Mouse (Mus musculus): ENCODE data around the gene Mprip. TPM values are rescaled to one million over a fixed set of nuclear protein-coding genes. Genes with fewer than 3 reads are reported as not detected.
"Not testable (repeated sequence)": the region's sequence is repeated elsewhere in the genome, so short reads cannot be mapped to it uniquely, and the experiment has no call there.

The Mprip gene
- polyA plus RNA-seq (2015; fragmentation: Nextera tagmentation; extraction: Ambion mirVana) = 75.3 and 78.2 TPM in 2 replicates

- H3K4me2 ChIP-seq = peak within 1 kb of the TSS; percentile 65
- 78% methylated on average over 3 of the region's 3 CpGs for WGBS
- H3K36me3 ChIP-seq = no peaks in the 10 kb centered on the region
- peak within 1 kb of the TSS; percentile 68 for H3K4me3 ChIP-seq (replicated peaks)
- ATAC-seq (ENCODE audit: insufficient read depth, low FRiP score, low read depth) = no peak
- H3K9ac ChIP-seq = peak within 1 kb of the TSS; percentile 14
- no peaks in the 10 kb centered on the region for H3K9me3 ChIP-seq
- no peaks in the 10 kb centered on the region for H3K27me3 ChIP-seq (replicated peaks)
- peaks cover 24% of the 10 kb centered on the region for H3K4me1 ChIP-seq
- peak within 1 kb of the TSS; percentile 67 for H3K27ac ChIP-seq
Observed at GRCm38 (mm10) chr11:59661005-59661404, at the start of gene Mprip. Gene Mprip, plus strand, starts transcription at chr11:59661305.

- H3K9ac ChIP-seq = no peak overlapping the region
- H3K27me3 ChIP-seq (replicated peaks) = no peaks in the 10 kb centered on the region
- H3K36me3 ChIP-seq = no peaks in the 10 kb centered on the region
- no peaks in the 10 kb centered on the region for H3K9me3 ChIP-seq
- H3K4me1 ChIP-seq = no peaks in the 10 kb centered on the region
- H3K4me3 ChIP-seq (replicated peaks) = no peak overlapping the region
- WGBS = 66% methylated on average over 5 of the region's 5 CpGs
- H3K4me2 ChIP-seq = no peak overlapping the region
- H3K27ac ChIP-seq = no peak overlapping the region
- ATAC-seq (ENCODE audit: insufficient read depth, low FRiP score, low read depth) = no peak
Observed at GRCm38 (mm10) chr11:59611646-59612045, 49.5 kb upstream of the Mprip start.

- Histone ChIP-seq H3K36me3 (no peaks in the 10 kb centered on the region), H3K27ac (no peak overlapping the region), H3K4me3 (replicated peaks) (no peak overlapping the region), H3K4me2 (no peak overlapping the region), H3K27me3 (replicated peaks) (no peaks in the 10 kb centered on the region), H3K4me1 (no peaks in the 10 kb centered on the region), H3K9me3 (no peaks in the 10 kb centered on the region), H3K9ac (no peak overlapping the region)
- no peak for ATAC-seq (ENCODE audit: insufficient read depth, low FRiP score, low read depth)
- WGBS = 16% methylated on average over 4 of the region's 4 CpGs
Observed at GRCm38 (mm10) chr11:59614120-59614519, 47.0 kb upstream of the Mprip start.

- H3K4me1 ChIP-seq; H3K27me3 ChIP-seq (replicated peaks); H3K27ac ChIP-seq; H3K4me2 ChIP-seq; H3K9ac ChIP-seq; ATAC-seq (ENCODE audit: insufficient read depth, low FRiP score, low read depth); H3K9me3 ChIP-seq; H3K36me3 ChIP-seq; H3K4me3 ChIP-seq (replicated peaks): not testable (repeated sequence)
- WGBS = 92% methylated on average over 2 of the region's 2 CpGs
Observed at GRCm38 (mm10) chr11:59616986-59617385, 44.1 kb upstream of the Mprip start.

- Histone ChIP-seq H3K9ac (no peak overlapping the region), H3K4me2 (no peak overlapping the region), H3K36me3 (no peaks in the 10 kb centered on the region), H3K9me3 (no peaks in the 10 kb centered on the region), H3K4me1 (no peaks in the 10 kb centered on the region), H3K27ac (no peak overlapping the region), H3K27me3 (replicated peaks) (no peaks in the 10 kb centered on the region), H3K4me3 (replicated peaks) (no peak overlapping the region)
- WGBS = 61% methylated on average over 3 of the region's 3 CpGs
- ATAC-seq (ENCODE audit: insufficient read depth, low FRiP score, low read depth) = no peak
Observed at GRCm38 (mm10) chr11:59622214-59622613, 38.9 kb upstream of the Mprip start.

GRCm38 (mm10) chr11:59624017-59624630, 37.0 kb upstream of the Mprip start:
- Histone ChIP-seq H3K9me3 (no peaks in the 10 kb centered on the region), H3K27ac (no peak overlapping the region), H3K36me3 (no peaks in the 10 kb centered on the region), H3K4me1 (no peaks in the 10 kb centered on the region), H3K9ac (no peak overlapping the region), H3K4me2 (no peak overlapping the region), H3K4me3 (replicated peaks) (no peak overlapping the region), H3K27me3 (replicated peaks) (no peaks in the 10 kb centered on the region)
- 26% methylated on average over 6 of the region's 6 CpGs for WGBS
- peak; percentile 76; the same call in 1 of the 2 replicates for ATAC-seq (ENCODE audit: insufficient read depth, low FRiP score, low read depth)

GRCm38 (mm10) chr11:59626192-59626591, 34.9 kb upstream of the Mprip start:
- no peak overlapping the region for H3K4me3 ChIP-seq (replicated peaks)
- no peaks in the 10 kb centered on the region for H3K4me1 ChIP-seq
- H3K27me3 ChIP-seq (replicated peaks) = no peaks in the 10 kb centered on the region
- ATAC-seq (ENCODE audit: insufficient read depth, low FRiP score, low read depth) = no peak
- no peak overlapping the region for H3K4me2 ChIP-seq
- WGBS = 74% methylated on average over 7 of the region's 7 CpGs
- H3K9me3 ChIP-seq = no peaks in the 10 kb centered on the region
- H3K27ac ChIP-seq = no peak overlapping the region
- no peak overlapping the region for H3K9ac ChIP-seq
- no peaks in the 10 kb centered on the region for H3K36me3 ChIP-seq

DNA sequence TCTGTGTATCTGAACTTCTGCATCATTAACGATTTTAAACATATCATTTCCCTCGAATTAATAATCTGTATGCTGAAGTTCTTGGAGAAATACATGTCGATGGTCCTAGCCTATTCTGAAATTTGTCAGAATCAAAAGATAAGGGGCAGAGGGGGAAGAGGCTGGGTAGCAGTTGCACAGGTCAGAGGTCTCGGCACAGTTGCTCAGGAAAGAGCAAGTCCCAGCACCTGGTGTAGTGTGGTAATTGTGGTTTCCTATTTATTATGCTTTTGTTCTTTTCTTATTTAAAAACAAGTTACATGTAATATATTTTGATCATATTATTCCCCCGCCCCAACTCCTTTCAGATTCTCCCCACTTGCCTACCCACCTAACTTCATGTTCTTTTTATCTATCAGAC, 32.9 kb upstream of the Mprip start:
- Histone ChIP-seq H3K4me1 (no peaks in the 10 kb centered on the region), H3K27me3 (replicated peaks) (no peaks in the 10 kb centered on the region), H3K4me3 (replicated peaks) (no peak overlapping the region), H3K9ac (no peak overlapping the region), H3K9me3 (no peaks in the 10 kb centered on the region), H3K4me2 (no peak overlapping the region), H3K36me3 (no peaks in the 10 kb centered on the region), H3K27ac (no peak overlapping the region)
- ATAC-seq (ENCODE audit: insufficient read depth, low FRiP score, low read depth) = no peak
- WGBS = 73% methylated on average over 5 of the region's 5 CpGs

- H3K36me3 ChIP-seq = no peaks in the 10 kb centered on the region
- H3K9ac ChIP-seq = no peak overlapping the region
- no peaks in the 10 kb centered on the region for H3K9me3 ChIP-seq
- 53% methylated on average over 5 of the region's 5 CpGs for WGBS
- H3K27me3 ChIP-seq (replicated peaks) = no peaks in the 10 kb centered on the region
- H3K4me1 ChIP-seq = no peaks in the 10 kb centered on the region
- ATAC-seq (ENCODE audit: insufficient read depth, low FRiP score, low read depth) = no peak; the same call in 1 of the 2 replicates
- H3K4me3 ChIP-seq (replicated peaks) = no peak overlapping the region
- no peak overlapping the region for H3K4me2 ChIP-seq
- 0 out of 2 replicates have a peak overlapping the region, but pooled peaks have one; percentile 40 for H3K27ac ChIP-seq
Observed at GRCm38 (mm10) chr11:59629871-59630270, 31.2 kb upstream of the Mprip start.

- Histone ChIP-seq H3K36me3 (no peaks in the 10 kb centered on the region), H3K4me3 (replicated peaks) (no peak overlapping the region), H3K9ac (no peak overlapping the region), H3K9me3 (no peaks in the 10 kb centered on the region), H3K27me3 (replicated peaks) (no peaks in the 10 kb centered on the region), H3K4me2 (no peak overlapping the region), H3K4me1 (peaks cover 9% of the 10 kb centered on the region; the same call in 1 of the 2 replicates), H3K27ac (no peak overlapping the region)
- 80% methylated on average over 4 of the region's 4 CpGs for WGBS
- ATAC-seq (ENCODE audit: insufficient read depth, low FRiP score, low read depth) = no peak
Observed at GRCm38 (mm10) chr11:59631980-59632379, 29.1 kb upstream of the Mprip start.

DNA sequence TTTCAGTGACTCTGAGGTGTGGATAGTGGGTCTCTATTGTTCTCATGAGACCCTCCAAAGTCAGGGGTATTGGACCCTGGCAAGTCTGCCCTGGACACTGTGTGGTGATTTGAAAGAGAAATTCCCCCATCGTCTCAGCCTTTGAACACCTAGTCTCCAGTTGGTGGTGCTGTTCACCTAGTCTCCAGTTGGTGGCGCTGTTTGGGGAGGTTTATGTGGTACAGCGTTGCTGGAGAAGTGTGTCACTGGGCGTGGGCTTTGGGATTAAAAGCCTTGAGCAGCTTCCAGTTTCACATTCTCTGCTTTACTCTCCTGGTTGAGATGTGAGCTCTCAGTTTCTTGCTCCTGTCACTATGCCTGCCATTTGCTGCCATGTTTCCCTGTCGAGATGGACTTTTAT, 28.1 kb upstream of the Mprip start:
- Histone ChIP-seq H3K9me3 (no peaks in the 10 kb centered on the region), H3K27ac (no peak overlapping the region), H3K4me1 (peaks cover 9% of the 10 kb centered on the region; the same call in 1 of the 2 replicates), H3K9ac (no peak overlapping the region), H3K36me3 (no peaks in the 10 kb centered on the region), H3K27me3 (replicated peaks) (no peaks in the 10 kb centered on the region), H3K4me3 (replicated peaks) (no peak overlapping the region), H3K4me2 (no peak overlapping the region)
- 23% methylated on average over 5 of the region's 5 CpGs for WGBS
- ATAC-seq (ENCODE audit: insufficient read depth, low FRiP score, low read depth) = no peak

GRCm38 (mm10) chr11:59634001-59634660, 27.0 kb upstream of the Mprip start:
- Histone ChIP-seq H3K36me3 (no peaks in the 10 kb centered on the region), H3K27ac (peak overlapping the region; percentile 41; the same call in 1 of the 2 replicates), H3K4me2 (no peak overlapping the region), H3K27me3 (replicated peaks) (no peaks in the 10 kb centered on the region), H3K9ac (no peak overlapping the region), H3K4me1 (peaks cover 9% of the 10 kb centered on the region; the same call in 1 of the 2 replicates), H3K9me3 (no peaks in the 10 kb centered on the region), H3K4me3 (replicated peaks) (no peak overlapping the region)
- 66% methylated on average over 7 of the region's 7 CpGs for WGBS
- peak; percentile 40; the same call in 1 of the 2 replicates for ATAC-seq (ENCODE audit: insufficient read depth, low FRiP score, low read depth)
